Mouse (Mus musculus) heart, embryonic 12.5 days (tissue): ENCODE measurements around the gene Hoxb4. TPM values are rescaled to one million over a fixed set of nuclear protein-coding genes. Genes with fewer than 3 reads are reported as not detected.

ENCODE experiments used
- ATAC-seq: fragments of 200-750 bp; cut with Nextera tagmentation; 2 replicates; pipeline ENCODE4 v1.8.0; 2017; ENCODE audit warnings: moderate TSS enrichment, moderate library complexity; ENCODE audit not compliant: insufficient number of reproducible peaks, low FRiP score
- H3K27ac ChIP-seq: fragments of 300-500 bp; sonication (generic); 2 replicates; pipeline ENCODE4 v1.5.1; 2016; ENCODE audit warnings: mild to moderate bottlenecking, moderate library complexity; ENCODE audit not compliant: poor library complexity, severe bottlenecking
- H3K27me3 ChIP-seq: fragments of 300-500 bp; sonication (generic); replicated peaks from 2 replicates; pipeline ENCODE4 v1.6.1; 2016; ENCODE audit warnings: mild to moderate bottlenecking, moderate library complexity
- H3K36me3 ChIP-seq: fragments of 300-500 bp; sonication (generic); 2 replicates; pipeline ENCODE4 v1.6.1; 2016; ENCODE audit warnings: mild to moderate bottlenecking, moderate library complexity
- H3K4me1 ChIP-seq: fragments of 300-500 bp; sonication (generic); replicated peaks from 2 replicates; pipeline ENCODE4 v1.6.1; 2016; ENCODE audit warnings: mild to moderate bottlenecking
- H3K4me2 ChIP-seq: fragments of 300-500 bp; sonication (generic); 2 replicates; pipeline ENCODE4 v1.6.1; 2016; ENCODE audit warnings: mild to moderate bottlenecking, moderate library complexity
- H3K4me3 ChIP-seq: fragments of 300-500 bp; sonication (generic); 2 replicates; pipeline ENCODE4 v1.5.1; 2016; ENCODE audit warnings: mild to moderate bottlenecking
- H3K9ac ChIP-seq: fragments of 300-500 bp; sonication (generic); 2 replicates; pipeline ENCODE4 v1.6.1; 2016; ENCODE audit warnings: mild to moderate bottlenecking, moderate library complexity
- H3K9me3 ChIP-seq: fragments of 300-500 bp; sonication (generic); replicated peaks from 2 replicates; pipeline ENCODE4 v1.6.1; 2016; ENCODE audit warnings: mild to moderate bottlenecking, moderate library complexity
- WGBS: fragments of 180-500 bp; shearing (Covaris S2); methylation state at CpG from one replicate; pipeline ENCODE4 v1.1.7; 2016; 5-methylcytosine and 5-hydroxymethylcytosine counted together
- polyA plus RNA-seq: library from polyadenylated mRNA; unstranded; fragments of >200 nt; fragmentation: Nextera tagmentation; extraction: Ambion mirVana; gene quantifications from 2 replicates; pipeline ENCODE4 v1.2.1, GENCODE M21; 2016

The Hoxb4 gene
- polyA plus RNA-seq, 1 experiment from 2014 or later = 0.32 TPM

DNA sequence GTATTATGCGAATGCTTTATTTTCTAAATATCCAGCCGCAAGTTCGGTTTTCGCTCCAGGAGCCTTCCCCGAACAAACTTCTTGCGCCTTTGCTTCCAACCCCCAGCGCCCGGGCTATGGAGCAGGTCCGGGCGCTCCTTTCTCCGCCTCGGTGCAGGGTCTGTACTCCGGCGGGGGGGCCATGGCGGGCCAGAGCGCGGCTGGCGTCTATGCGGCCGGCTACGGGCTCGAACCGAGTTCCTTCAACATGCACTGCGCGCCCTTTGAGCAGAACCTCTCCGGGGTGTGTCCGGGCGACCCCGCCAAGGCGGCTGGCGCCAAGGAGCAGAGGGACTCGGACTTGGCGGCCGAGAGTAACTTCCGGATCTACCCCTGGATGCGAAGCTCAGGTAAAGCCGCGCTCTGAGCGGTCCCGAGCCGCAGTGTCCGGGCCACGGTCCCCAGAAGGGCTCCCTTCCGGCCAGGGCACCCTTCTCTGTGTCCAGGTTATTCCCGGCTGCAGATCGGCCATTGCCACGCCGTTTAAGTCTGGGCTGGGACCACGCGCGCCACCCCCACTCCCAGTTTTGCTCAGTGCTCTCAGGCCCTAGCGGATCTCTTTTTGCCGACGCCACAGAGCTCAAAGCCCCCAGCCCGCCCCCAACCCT is 31.2 kb upstream of the Hoxb4 start:
- no peaks in the 10 kb centered on the region for H3K36me3 ChIP-seq
- H3K9me3 ChIP-seq = no peaks in the 10 kb centered on the region
- H3K27ac ChIP-seq = no peak overlapping the region
- WGBS = under 1% methylated on average over 55 of the region's 55 CpGs
- H3K4me1 ChIP-seq = peaks cover 30% of the 10 kb centered on the region
- H3K27me3 ChIP-seq = peaks cover 97% of the 10 kb centered on the region
- peak overlapping the region; percentile 42 for H3K4me2 ChIP-seq
- no peak overlapping the region for H3K9ac ChIP-seq
- peak overlapping the region; percentile 15 for H3K4me3 ChIP-seq
- ATAC-seq = no peak

DNA sequence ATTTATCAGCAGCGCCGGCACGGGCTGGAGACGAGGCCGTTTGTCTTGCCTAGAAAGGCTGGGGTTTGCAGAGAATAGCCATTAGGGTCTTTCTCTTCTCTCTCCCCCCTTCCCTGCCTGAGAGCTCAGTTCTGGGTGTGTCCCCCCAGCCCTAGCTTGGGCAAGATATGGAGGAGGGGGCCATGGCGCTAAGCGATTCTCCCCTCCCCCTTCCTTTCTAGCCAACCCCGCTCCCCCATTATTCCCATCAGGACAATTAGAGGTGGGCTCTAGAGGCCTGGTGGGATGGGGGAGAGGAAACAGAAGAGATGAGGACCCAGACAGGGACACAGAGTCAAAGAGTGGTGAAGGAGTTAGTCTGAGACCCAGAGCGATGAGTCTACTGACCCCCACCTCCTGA is 30.7 kb upstream of the Hoxb4 start:
- Histone ChIP-seq H3K4me1 (peaks cover 30% of the 10 kb centered on the region), H3K4me2 (no peak overlapping the region), H3K27me3 (peaks cover 97% of the 10 kb centered on the region), H3K27ac (no peak overlapping the region), H3K9ac (no peak overlapping the region), H3K4me3 (0 out of 2 replicates have a peak overlapping the region, but pooled peaks have one; percentile 15), H3K36me3 (no peaks in the 10 kb centered on the region), H3K9me3 (no peaks in the 10 kb centered on the region)
- no peak for ATAC-seq
- 2% methylated on average over 9 of the region's 9 CpGs for WGBS

DNA sequence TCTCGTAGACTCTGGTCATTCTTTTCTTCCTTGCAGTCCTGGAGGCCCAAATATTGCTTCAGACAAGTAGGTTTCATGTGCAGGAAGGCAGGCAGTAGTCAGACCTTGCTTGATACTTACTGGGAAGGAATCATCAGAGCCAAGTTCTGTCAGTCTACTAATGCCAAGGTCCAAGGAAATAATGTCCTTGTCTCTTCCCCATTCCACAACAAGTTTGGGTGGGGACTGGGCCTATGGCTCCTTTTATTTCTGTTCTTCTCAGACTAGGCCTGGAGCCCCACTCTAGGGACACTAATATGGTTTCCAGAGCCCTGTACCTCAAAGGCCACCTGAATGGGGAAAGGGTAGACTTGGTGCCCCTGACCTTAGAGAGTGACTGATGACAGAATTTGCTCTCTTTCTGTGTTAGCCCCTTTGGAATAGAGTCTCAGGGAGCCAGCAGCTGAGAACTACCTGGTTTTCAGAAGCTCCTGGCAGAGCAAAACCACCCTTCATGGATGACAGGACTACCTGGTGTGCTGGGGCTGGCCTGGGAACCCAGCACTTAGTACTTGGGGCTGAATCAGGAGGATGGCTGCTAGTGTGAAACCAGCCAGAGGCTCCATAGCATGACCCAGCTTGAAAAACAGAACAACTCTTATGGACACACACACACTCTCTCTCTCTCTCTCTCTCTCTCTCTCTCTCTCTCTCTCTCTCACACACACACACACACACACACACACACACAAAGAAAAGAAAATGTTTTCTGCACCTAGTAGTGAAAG is 29.4 kb upstream of the Hoxb4 start:
- Histone ChIP-seq H3K27me3 (peaks cover 97% of the 10 kb centered on the region), H3K36me3 (no peaks in the 10 kb centered on the region), H3K4me2 (no peak overlapping the region), H3K4me3 (no peak overlapping the region), H3K27ac (no peak overlapping the region), H3K9me3 (no peaks in the 10 kb centered on the region), H3K9ac (no peak overlapping the region), H3K4me1 (peaks cover 30% of the 10 kb centered on the region)
- WGBS = 8% methylated on average over 1 of the region's 1 CpGs
- ATAC-seq = no peak

- no peaks in the 10 kb centered on the region for H3K9me3 ChIP-seq
- peaks cover 23% of the 10 kb centered on the region for H3K4me1 ChIP-seq
- H3K27me3 ChIP-seq = peaks cover 97% of the 10 kb centered on the region
- H3K36me3 ChIP-seq = no peaks in the 10 kb centered on the region
- no peak for ATAC-seq
- WGBS = 3% methylated on average over 21 of the region's 21 CpGs
- H3K4me3 ChIP-seq = no peak overlapping the region
- H3K9ac ChIP-seq = no peak overlapping the region
- H3K27ac ChIP-seq = no peak overlapping the region
- H3K4me2 ChIP-seq = no peak overlapping the region
Observed at GRCm38 (mm10) chr11:96289293-96289692, 28.8 kb upstream of the Hoxb4 start.

DNA sequence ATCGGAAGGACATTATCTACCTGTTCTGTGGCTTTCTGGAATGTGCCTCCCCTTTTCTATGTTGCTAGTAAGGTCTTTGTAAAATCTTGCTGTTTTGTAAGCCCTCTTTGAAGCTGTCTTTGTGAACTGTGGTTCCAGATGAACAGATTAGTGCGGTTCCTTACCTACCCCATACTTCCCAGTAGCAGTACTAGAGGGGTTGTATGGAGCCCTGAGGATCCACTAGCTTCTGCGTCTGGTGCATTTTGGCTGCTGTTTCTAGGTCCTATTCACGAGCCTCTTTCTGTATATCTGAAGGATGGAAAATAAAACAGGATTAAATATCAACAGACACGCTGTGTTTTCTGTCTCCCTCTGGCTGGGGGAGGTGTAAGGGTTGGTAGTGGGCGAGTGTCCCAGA is 28.2 kb upstream of the Hoxb4 start:
- peaks cover 97% of the 10 kb centered on the region for H3K27me3 ChIP-seq
- no peak overlapping the region for H3K4me3 ChIP-seq
- no peak overlapping the region for H3K27ac ChIP-seq
- H3K9me3 ChIP-seq = no peaks in the 10 kb centered on the region
- WGBS = 10% methylated on average over 6 of the region's 6 CpGs
- peaks cover 20% of the 10 kb centered on the region for H3K4me1 ChIP-seq
- no peak overlapping the region for H3K9ac ChIP-seq
- no peak overlapping the region for H3K4me2 ChIP-seq
- ATAC-seq = no peak
- H3K36me3 ChIP-seq = no peaks in the 10 kb centered on the region

DNA sequence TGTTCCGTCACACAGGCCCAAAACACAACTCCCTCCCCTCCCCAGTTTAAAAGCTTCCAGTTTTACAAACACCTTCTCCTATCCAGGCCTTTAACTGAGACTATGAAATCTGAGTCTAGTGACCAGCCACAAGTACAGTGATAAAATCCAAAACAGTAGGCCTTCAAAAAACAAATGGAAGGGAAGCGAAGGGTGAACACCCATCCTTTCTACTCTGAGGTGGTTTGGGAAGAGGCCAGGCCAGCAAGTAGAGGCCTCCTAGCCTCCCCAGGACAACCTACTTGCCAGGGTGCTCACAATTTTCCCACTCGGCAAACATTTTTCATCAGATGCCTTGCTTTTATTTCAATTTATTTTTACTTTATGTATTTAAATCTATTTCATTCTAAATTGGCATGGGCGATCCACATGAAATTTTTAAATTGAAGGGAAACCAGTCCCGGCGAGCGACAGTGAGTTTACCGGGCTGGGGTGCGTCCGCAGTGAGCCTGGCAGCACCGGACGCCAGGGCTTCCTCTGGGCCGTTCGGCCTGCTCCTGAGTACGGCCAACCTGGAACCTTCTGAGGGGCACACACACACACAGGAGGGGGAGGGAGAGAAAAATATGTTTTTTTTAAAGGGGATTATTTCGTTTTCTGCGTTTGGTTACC is 27.2 kb upstream of the Hoxb4 start:
- Histone ChIP-seq H3K27me3 (peaks cover 96% of the 10 kb centered on the region), H3K9ac (no peak overlapping the region), H3K27ac (no peak overlapping the region), H3K4me2 (no peak overlapping the region), H3K4me3 (no peak overlapping the region), H3K36me3 (no peaks in the 10 kb centered on the region), H3K4me1 (peaks cover 17% of the 10 kb centered on the region), H3K9me3 (no peaks in the 10 kb centered on the region)
- ATAC-seq = no peak
- WGBS = 5% methylated on average over 17 of the region's 17 CpGs

DNA sequence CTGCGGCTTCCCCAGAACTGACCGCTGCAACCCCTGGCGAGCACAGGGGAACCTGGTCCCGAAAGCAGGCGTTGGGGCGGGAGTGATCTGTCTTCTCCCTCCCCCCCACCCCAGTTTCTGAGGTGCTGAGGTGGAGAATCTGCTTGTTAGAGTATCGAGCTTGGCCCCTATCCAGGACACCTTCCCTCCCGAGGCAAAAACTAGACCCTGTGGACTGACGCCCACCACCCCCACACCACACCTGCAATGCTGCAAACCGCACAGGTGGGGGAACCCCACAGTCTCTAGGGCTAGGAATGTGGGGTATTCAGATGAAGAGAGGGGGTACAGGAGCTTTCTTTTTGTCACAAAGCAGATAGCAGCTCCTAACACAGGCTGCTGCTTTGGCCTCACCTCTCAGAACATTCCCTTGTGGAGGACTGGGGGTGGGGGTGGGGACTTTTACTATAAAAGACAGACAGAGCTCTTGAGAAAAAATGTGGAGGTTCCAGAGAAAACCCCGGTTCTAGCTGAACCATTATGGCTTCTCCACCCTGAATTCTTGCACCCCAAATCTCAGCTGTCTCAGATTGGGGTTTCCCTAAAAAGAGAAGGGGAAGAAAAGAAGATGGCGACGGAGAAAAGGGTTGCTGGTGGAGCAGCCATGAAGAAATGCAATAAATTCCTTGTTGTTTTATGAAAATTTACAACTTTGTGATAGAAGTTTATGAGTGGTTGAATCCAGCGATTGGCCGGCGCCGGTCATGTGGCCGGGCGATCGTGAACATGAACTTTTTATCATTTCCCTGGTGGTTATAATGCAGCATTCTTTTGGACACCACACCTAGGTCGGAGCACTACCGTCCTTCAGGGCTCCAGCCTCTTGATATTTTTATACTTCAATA is 26.1 kb upstream of the Hoxb4 start, which contains the start of gene Hoxb6:
Gene Hoxb6, plus strand, starts transcription at position 796 of the 884 bp plus-strand sequence.
- Histone ChIP-seq H3K4me2 (no peak within 1 kb of the TSS), H3K4me1 (peaks cover 8% of the 10 kb centered on the region), H3K4me3 (no peak within 1 kb of the TSS), H3K27me3 (peaks cover 96% of the 10 kb centered on the region), H3K9me3 (no peaks in the 10 kb centered on the region), H3K36me3 (no peaks in the 10 kb centered on the region), H3K9ac (no peak within 1 kb of the TSS), H3K27ac (no peak within 1 kb of the TSS)
- 2% methylated on average over 22 of the region's 22 CpGs for WGBS
- no peak for ATAC-seq

DNA sequence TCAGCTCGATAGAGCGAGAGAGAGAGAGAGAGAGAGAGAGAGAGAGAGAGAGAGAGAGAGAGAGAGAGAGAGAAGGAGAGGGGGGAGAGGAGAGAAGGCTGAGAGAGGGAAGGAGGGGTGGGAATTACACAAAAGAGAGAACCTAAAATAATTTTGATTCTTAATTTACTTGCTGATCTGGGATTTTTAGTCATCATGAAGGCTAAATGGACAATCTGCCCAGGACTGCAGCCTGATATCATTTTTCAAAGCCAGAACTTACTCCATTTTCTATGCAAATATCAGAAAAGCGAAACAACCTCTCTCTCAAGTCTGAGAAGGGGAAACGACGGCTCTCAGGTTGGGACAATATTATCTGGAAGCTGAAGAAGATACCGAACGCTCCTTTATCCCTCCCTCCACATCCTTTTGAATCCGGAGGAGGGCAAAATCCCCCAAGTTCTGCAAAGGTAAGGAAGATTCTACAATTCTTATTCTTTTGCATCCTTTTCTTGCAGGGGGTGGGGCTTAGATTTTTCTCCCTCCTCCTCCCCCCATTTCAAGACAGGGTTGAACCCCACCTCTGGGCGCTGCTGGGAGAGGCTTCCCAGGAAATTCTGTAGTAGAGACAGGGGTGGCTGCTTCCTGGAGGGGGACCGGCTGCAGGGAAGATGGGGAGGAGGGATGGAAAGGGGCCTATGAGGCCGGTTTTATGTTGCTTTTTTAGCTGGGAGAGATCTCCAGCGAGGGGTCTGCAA is 25.3 kb upstream of the Hoxb4 start:
- no peak overlapping the region for H3K27ac ChIP-seq
- ATAC-seq = no peak
- peaks cover 96% of the 10 kb centered on the region for H3K27me3 ChIP-seq
- H3K9me3 ChIP-seq = no peaks in the 10 kb centered on the region
- WGBS = under 1% methylated on average over 12 of the region's 12 CpGs
- no peak overlapping the region for H3K4me3 ChIP-seq
- H3K4me2 ChIP-seq = no peak overlapping the region
- H3K9ac ChIP-seq = no peak overlapping the region
- no peaks in the 10 kb centered on the region for H3K36me3 ChIP-seq
- 0 out of 2 replicates have a peak, but pooled peaks cover 4% of the 10 kb centered on the region for H3K4me1 ChIP-seq

- WGBS = under 1% methylated on average over 22 of the region's 22 CpGs
- H3K4me3 ChIP-seq = no peak overlapping the region
- no peaks in the 10 kb centered on the region for H3K9me3 ChIP-seq
- no peak for ATAC-seq
- peaks cover 96% of the 10 kb centered on the region for H3K27me3 ChIP-seq
- H3K4me2 ChIP-seq = no peak overlapping the region
- H3K36me3 ChIP-seq = no peaks in the 10 kb centered on the region
- H3K27ac ChIP-seq = no peak overlapping the region
- 0 out of 2 replicates have a peak, but pooled peaks cover 4% of the 10 kb centered on the region for H3K4me1 ChIP-seq
- H3K9ac ChIP-seq = no peak overlapping the region
Observed at GRCm38 (mm10) chr11:96293302-96293921, 24.7 kb upstream of the Hoxb4 start.
